36 mouse cellular contexts compared by ENCODE assay signal in the genomic region with DNA sequence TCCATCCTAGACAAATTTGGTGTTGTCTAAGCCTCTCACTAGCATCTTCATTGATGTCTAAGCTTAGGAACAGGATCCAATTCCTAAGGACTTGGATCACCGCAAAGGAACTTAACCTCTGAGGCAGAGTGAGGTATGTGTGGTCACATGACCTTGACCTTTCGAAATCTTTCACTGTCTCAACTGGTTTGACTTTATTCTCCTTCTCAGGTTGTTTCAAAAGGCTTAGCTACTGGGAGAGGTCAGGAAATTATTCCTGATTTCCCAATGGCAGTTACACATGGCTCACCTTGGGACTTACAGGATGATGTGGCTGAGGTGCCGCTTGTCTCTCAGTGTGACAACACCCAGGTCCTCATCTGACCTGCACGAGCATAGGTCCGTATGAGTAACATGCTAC. TPM values are rescaled to one million over a fixed set of nuclear protein-coding genes. Genes with fewer than 3 reads are reported as not detected.
DNase-seq lines count a peak whose midpoint lies in the region; ATAC-seq lines count a peak whose summit lies in the region.
"Had no signal": no experiment of that assay in that cellular context is flagged by ENCODE, and none has a peak within 500 bp of the region (broad histone marks: within the 10 kb centered on the region; RNA-seq: fewer than 3 reads in every experiment).

No protein-coding gene starts in this region.

- DNase-seq in 3T3-L1 (ENCODE audit: low read depth, low spot score) = peak; percentile 63
- peak; percentile 18 for DNase-seq in ES-CJ7 (ENCODE audit: low read depth, low spot score)
- DNase-seq in ZHBTc4 (ENCODE audit: low read depth, low spot score) = peak; percentile 28
- DNase-seq: adrenal gland, postnatal 10 days; adrenal gland, postnatal 36 days; B cell, adult 2 months; cerebellum, adult 18-20 months; cerebellum, adult 9-10 months; cerebellum, postnatal 14 days; gastrocnemius, postnatal 10 days; gastrocnemius, postnatal 36 days; heart, adult 11 months; heart, postnatal 10 days; heart, postnatal 36 days; kidney, adult 18-20 months had no signal

- no peaks in the 10 kb centered on the region for H3K4me1 ChIP-seq in heart, embryonic 12.5 days (replicated peaks)
- H3K4me1 ChIP-seq in midbrain, embryonic 16.5 days (ENCODE audit: control insufficient read depth, insufficient read depth, low read length) = no peaks in the 10 kb centered on the region
- H3K4me1 ChIP-seq: embryonic facial prominence, embryonic 10.5 days; embryonic facial prominence, embryonic 13.5 days; forebrain, embryonic 10.5 days; forebrain, embryonic 13.5 days; heart, embryonic 15.5 days; hindbrain, embryonic 10.5 days; hindbrain, embryonic 13.5 days; intestine, embryonic 15.5 days had no signal

- no peak overlapping the region for H3K9ac ChIP-seq in heart, embryonic 12.5 days
- H3K9ac ChIP-seq in midbrain, embryonic 16.5 days (ENCODE audit: low read depth, low read length) = no peak overlapping the region
- H3K9ac ChIP-seq: embryonic facial prominence, embryonic 13.5 days; forebrain, embryonic 13.5 days; heart, embryonic 15.5 days; hindbrain, embryonic 13.5 days; intestine, embryonic 15.5 days had no signal

- WGBS in heart, embryonic 12.5 days = 79% methylated on average over 5 of the region's 5 CpGs
- 91% methylated on average over 5 of the region's 5 CpGs for WGBS in midbrain, embryonic 16.5 days

- H3K27me3 ChIP-seq in heart, embryonic 12.5 days (replicated peaks) = no peaks in the 10 kb centered on the region
- H3K27me3 ChIP-seq in midbrain, embryonic 16.5 days (ENCODE audit: control insufficient read depth, insufficient read depth, low read depth, low read length) = no peaks in the 10 kb centered on the region
- H3K27me3 ChIP-seq: embryonic facial prominence, embryonic 13.5 days; forebrain, embryonic 13.5 days; heart, embryonic 15.5 days; hindbrain, embryonic 13.5 days; intestine, embryonic 15.5 days had no signal

- H3K36me3 ChIP-seq in heart, embryonic 12.5 days = no peaks in the 10 kb centered on the region
- H3K36me3 ChIP-seq in midbrain, embryonic 16.5 days (ENCODE audit: control insufficient read depth, insufficient read depth, low read length) = no peaks in the 10 kb centered on the region
- H3K36me3 ChIP-seq: embryonic facial prominence, embryonic 10.5 days; embryonic facial prominence, embryonic 13.5 days; forebrain, embryonic 10.5 days; G1E; heart, embryonic 15.5 days; hindbrain, embryonic 10.5 days; hindbrain, embryonic 13.5 days; intestine, embryonic 15.5 days had no signal

- H3K9me3 ChIP-seq in heart, embryonic 12.5 days (replicated peaks) = no peaks in the 10 kb centered on the region
- no peaks in the 10 kb centered on the region for H3K9me3 ChIP-seq in midbrain, embryonic 16.5 days (replicated peaks; ENCODE audit: control insufficient read depth, low read length, poor library complexity, severe bottlenecking)
- H3K9me3 ChIP-seq: embryonic facial prominence, embryonic 10.5 days; embryonic facial prominence, embryonic 13.5 days; forebrain, embryonic 10.5 days; forebrain, embryonic 13.5 days; G1E; heart, embryonic 15.5 days; hindbrain, embryonic 10.5 days; hindbrain, embryonic 13.5 days; intestine, embryonic 15.5 days had no signal

- no peak overlapping the region for H3K4me2 ChIP-seq in heart, embryonic 12.5 days
- no peak overlapping the region for H3K4me2 ChIP-seq in midbrain, embryonic 16.5 days (ENCODE audit: low read length)
- H3K4me2 ChIP-seq: embryonic facial prominence, embryonic 13.5 days; forebrain, embryonic 13.5 days; heart, embryonic 11.5 days; heart, embryonic 15.5 days; hindbrain, embryonic 13.5 days; intestine, embryonic 15.5 days had no signal

- no peak for ATAC-seq in heart, embryonic 12.5 days (ENCODE audit: insufficient number of reproducible peaks, low FRiP score)
- ATAC-seq in midbrain, embryonic 16.5 days = no peak
- ATAC-seq in megakaryocyte, adult 5-6 weeks (ENCODE audit: poor library complexity, severe bottlenecking) = no peak
- ATAC-seq: CD4-positive, CD25-positive, alpha-beta regulatory T cell, adult 4 months; forebrain, embryonic 13.5 days; forebrain, embryonic 16.5 days; hindbrain, embryonic 16.5 days; intestine, embryonic 15.5 days; Patski had no signal

- no peak overlapping the region for H3K27ac ChIP-seq in heart, embryonic 12.5 days (ENCODE audit: poor library complexity, severe bottlenecking)
- no peak overlapping the region for H3K27ac ChIP-seq in midbrain, embryonic 16.5 days (ENCODE audit: low read length)
- H3K27ac ChIP-seq: embryonic facial prominence, embryonic 10.5 days; embryonic facial prominence, embryonic 13.5 days; forebrain, embryonic 10.5 days; forebrain, embryonic 13.5 days; heart, embryonic 15.5 days; hindbrain, embryonic 10.5 days; hindbrain, embryonic 13.5 days; intestine, embryonic 15.5 days had no signal

- no peak overlapping the region for H3K4me3 ChIP-seq in heart, embryonic 12.5 days
- H3K4me3 ChIP-seq in midbrain, embryonic 16.5 days (ENCODE audit: low read depth, low read length) = no peak overlapping the region
- H3K4me3 ChIP-seq: embryonic facial prominence, embryonic 10.5 days; embryonic facial prominence, embryonic 13.5 days; erythroblast, embryonic 14.5 days; forebrain, embryonic 10.5 days; forebrain, embryonic 13.5 days; heart, embryonic 15.5 days; hindbrain, embryonic 10.5 days; hindbrain, embryonic 13.5 days; intestine, embryonic 15.5 days had no signal

RNA-seq across cellular contexts. Expression of a gene that starts 2.5 kb away (rescaled TPM):
- polyA plus RNA-seq in heart, embryonic 12.5 days (2016; fragmentation: Nextera tagmentation; extraction: Ambion mirVana) = not detected in 2 replicates
- polyA plus RNA-seq in midbrain, embryonic 16.5 days (2015; fragmentation: Nextera tagmentation; extraction: Ambion mirVana) = not detected in 2 replicates
- not detected in 2 replicates for total RNA-seq in megakaryocyte, adult 5-6 weeks (2015)
- not detected in 2 replicates for total RNA-seq in megakaryocyte, adult 5-6 weeks (2017)
- total RNA-seq: adrenal gland, adult 18-20 months; adrenal gland, postnatal 10 days; adrenal gland, postnatal 36 days; G1E; gastrocnemius, adult 18-20 months; gastrocnemius, postnatal 10 days; gastrocnemius, postnatal 36 days; heart, adult 8-10 months; heart, postnatal 10 days; heart, postnatal 36 days had no signal
- polyA plus RNA-seq: CD4-positive, CD25-positive, alpha-beta regulatory T cell, adult 4 months; embryonic facial prominence, embryonic 10.5 days; embryonic facial prominence, embryonic 13.5 days; erythroblast, embryonic 14.5 days; forebrain, embryonic 10.5 days; forebrain, embryonic 13.5 days; forebrain, embryonic 16.5 days; G1E; heart, embryonic 11.5 days; heart, embryonic 15.5 days; hindbrain, embryonic 10.5 days; hindbrain, embryonic 13.5 days; hindbrain, embryonic 16.5 days; intestine, embryonic 15.5 days; Patski had no signal

RNA-seq across cellular contexts. Expression of a gene that starts 13.8 kb away (rescaled TPM):
- not detected in 2 replicates for polyA plus RNA-seq in heart, embryonic 12.5 days (2016; fragmentation: Nextera tagmentation; extraction: Ambion mirVana)
- not detected in 2 replicates for polyA plus RNA-seq in midbrain, embryonic 16.5 days (2015; fragmentation: Nextera tagmentation; extraction: Ambion mirVana)
- total RNA-seq in megakaryocyte, adult 5-6 weeks (2015) = not detected in 2 replicates
- not detected in 2 replicates for total RNA-seq in megakaryocyte, adult 5-6 weeks (2017)
- total RNA-seq: adrenal gland, adult 18-20 months; adrenal gland, postnatal 10 days; adrenal gland, postnatal 36 days; G1E; gastrocnemius, adult 18-20 months; gastrocnemius, postnatal 10 days; gastrocnemius, postnatal 36 days; heart, adult 8-10 months; heart, postnatal 10 days; heart, postnatal 36 days had no signal
- polyA plus RNA-seq: CD4-positive, CD25-positive, alpha-beta regulatory T cell, adult 4 months; embryonic facial prominence, embryonic 10.5 days; embryonic facial prominence, embryonic 13.5 days; erythroblast, embryonic 14.5 days; forebrain, embryonic 10.5 days; forebrain, embryonic 13.5 days; forebrain, embryonic 16.5 days; G1E; heart, embryonic 11.5 days; heart, embryonic 15.5 days; hindbrain, embryonic 10.5 days; hindbrain, embryonic 13.5 days; hindbrain, embryonic 16.5 days; intestine, embryonic 15.5 days; Patski had no signal

RNA-seq across cellular contexts. Expression of a gene that starts 16.3 kb away (rescaled TPM):
- not detected in 2 replicates for polyA plus RNA-seq in heart, embryonic 12.5 days (2016; fragmentation: Nextera tagmentation; extraction: Ambion mirVana)
- not detected in 2 replicates for polyA plus RNA-seq in midbrain, embryonic 16.5 days (2015; fragmentation: Nextera tagmentation; extraction: Ambion mirVana)
- not detected in 2 replicates for total RNA-seq in megakaryocyte, adult 5-6 weeks (2015)
- not detected in 2 replicates for total RNA-seq in megakaryocyte, adult 5-6 weeks (2017)
- total RNA-seq: adrenal gland, adult 18-20 months; adrenal gland, postnatal 10 days; adrenal gland, postnatal 36 days; G1E; gastrocnemius, adult 18-20 months; gastrocnemius, postnatal 10 days; gastrocnemius, postnatal 36 days; heart, adult 8-10 months; heart, postnatal 10 days; heart, postnatal 36 days had no signal
- polyA plus RNA-seq: CD4-positive, CD25-positive, alpha-beta regulatory T cell, adult 4 months; embryonic facial prominence, embryonic 10.5 days; embryonic facial prominence, embryonic 13.5 days; erythroblast, embryonic 14.5 days; forebrain, embryonic 10.5 days; forebrain, embryonic 13.5 days; forebrain, embryonic 16.5 days; G1E; heart, embryonic 11.5 days; heart, embryonic 15.5 days; hindbrain, embryonic 10.5 days; hindbrain, embryonic 13.5 days; hindbrain, embryonic 16.5 days; intestine, embryonic 15.5 days; Patski had no signal

RNA-seq across cellular contexts. Expression of a gene that starts 29.5 kb away (rescaled TPM):
- not detected in 2 replicates for polyA plus RNA-seq in heart, embryonic 12.5 days (2016; fragmentation: Nextera tagmentation; extraction: Ambion mirVana)
- polyA plus RNA-seq in midbrain, embryonic 16.5 days (2015; fragmentation: Nextera tagmentation; extraction: Ambion mirVana) = not detected in 2 replicates
- total RNA-seq in megakaryocyte, adult 5-6 weeks (2015) = not detected in 2 replicates
- not detected in 2 replicates for total RNA-seq in megakaryocyte, adult 5-6 weeks (2017)
- total RNA-seq: adrenal gland, adult 18-20 months; adrenal gland, postnatal 10 days; adrenal gland, postnatal 36 days; G1E; gastrocnemius, adult 18-20 months; gastrocnemius, postnatal 10 days; gastrocnemius, postnatal 36 days; heart, adult 8-10 months; heart, postnatal 10 days; heart, postnatal 36 days had no signal
- polyA plus RNA-seq: CD4-positive, CD25-positive, alpha-beta regulatory T cell, adult 4 months; embryonic facial prominence, embryonic 10.5 days; embryonic facial prominence, embryonic 13.5 days; erythroblast, embryonic 14.5 days; forebrain, embryonic 10.5 days; forebrain, embryonic 13.5 days; forebrain, embryonic 16.5 days; G1E; heart, embryonic 11.5 days; heart, embryonic 15.5 days; hindbrain, embryonic 10.5 days; hindbrain, embryonic 13.5 days; hindbrain, embryonic 16.5 days; intestine, embryonic 15.5 days; Patski had no signal

RNA-seq across cellular contexts. Expression of a gene that starts 35.6 kb away (rescaled TPM):
- polyA plus RNA-seq in heart, embryonic 12.5 days (2016; fragmentation: Nextera tagmentation; extraction: Ambion mirVana) = not detected in 2 replicates
- not detected in 2 replicates for polyA plus RNA-seq in midbrain, embryonic 16.5 days (2015; fragmentation: Nextera tagmentation; extraction: Ambion mirVana)
- not detected in 2 replicates for total RNA-seq in megakaryocyte, adult 5-6 weeks (2015)
- total RNA-seq in megakaryocyte, adult 5-6 weeks (2017) = not detected in 2 replicates
- total RNA-seq: adrenal gland, adult 18-20 months; adrenal gland, postnatal 10 days; adrenal gland, postnatal 36 days; G1E; gastrocnemius, adult 18-20 months; gastrocnemius, postnatal 10 days; gastrocnemius, postnatal 36 days; heart, adult 8-10 months; heart, postnatal 10 days; heart, postnatal 36 days had no signal
- polyA plus RNA-seq: CD4-positive, CD25-positive, alpha-beta regulatory T cell, adult 4 months; embryonic facial prominence, embryonic 10.5 days; embryonic facial prominence, embryonic 13.5 days; erythroblast, embryonic 14.5 days; forebrain, embryonic 10.5 days; forebrain, embryonic 13.5 days; forebrain, embryonic 16.5 days; G1E; heart, embryonic 11.5 days; heart, embryonic 15.5 days; hindbrain, embryonic 10.5 days; hindbrain, embryonic 13.5 days; hindbrain, embryonic 16.5 days; intestine, embryonic 15.5 days; Patski had no signal
